Mouse (Mus musculus) bone marrow macrophage, adult 2 months (primary cell): ENCODE results near the gene Cdpf1.

Experiments
- CTCF ChIP-seq: IDR thresholded peaks from 2 replicates; pipeline ENCODE4 v1.5.1; 2012; ENCODE audit warnings: low read depth, mild to moderate bottlenecking, low read length, moderate library complexity
- POLR2A ChIP-seq: IDR thresholded peaks from 2 replicates; pipeline ENCODE4 v1.6.1; 2012; ENCODE audit warnings: mild to moderate bottlenecking, low read depth, low read length, borderline replicate concordance

GRCm38 (mm10) chr15:85771306-85772121, 40.0 kb downstream of the Cdpf1 start:
- TF ChIP-seq POLR2A: no peak
- no peak for TF ChIP-seq CTCF
